Mouse (Mus musculus) kidney, postnatal 4 days (tissue): ENCODE data around the gene Pafah1b2.

Experiments used
- DNase-seq, 2 experiments: peaks; one replicate each; pipeline ENCODE4 v3.0.0; 2021; ENCODE audit warnings: mixed read lengths in 2 of 2

The Pafah1b2 gene

DNA sequence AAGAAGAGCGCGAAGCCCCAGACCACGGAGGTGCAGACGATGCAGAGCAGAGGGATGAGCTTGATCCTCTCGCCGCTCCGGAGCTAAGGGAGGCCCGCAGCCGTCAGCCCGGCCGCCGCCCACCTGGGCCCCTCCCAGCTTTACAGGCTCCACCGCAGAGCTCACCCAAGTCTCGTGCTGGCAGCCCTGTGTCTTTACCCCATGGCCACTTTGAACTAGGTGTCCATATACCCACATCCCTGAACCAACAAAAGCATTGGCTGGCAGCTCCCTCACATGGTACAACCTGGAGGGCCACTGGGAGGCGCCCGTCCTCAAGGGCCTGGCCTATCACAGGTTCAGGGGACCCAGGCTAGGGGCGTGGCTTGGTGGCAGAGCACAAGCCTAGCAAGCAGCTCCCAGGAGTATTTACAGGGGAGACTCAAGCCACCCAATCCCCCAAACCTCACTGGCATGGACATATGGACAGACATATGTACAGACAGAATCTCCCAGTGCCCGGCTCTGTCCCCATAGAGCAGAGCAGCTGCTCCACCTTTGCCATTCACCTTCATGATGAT lies 71.1 kb downstream of the Pafah1b2 start:
- peak; percentile 42 to 66 for DNase-seq

DNA sequence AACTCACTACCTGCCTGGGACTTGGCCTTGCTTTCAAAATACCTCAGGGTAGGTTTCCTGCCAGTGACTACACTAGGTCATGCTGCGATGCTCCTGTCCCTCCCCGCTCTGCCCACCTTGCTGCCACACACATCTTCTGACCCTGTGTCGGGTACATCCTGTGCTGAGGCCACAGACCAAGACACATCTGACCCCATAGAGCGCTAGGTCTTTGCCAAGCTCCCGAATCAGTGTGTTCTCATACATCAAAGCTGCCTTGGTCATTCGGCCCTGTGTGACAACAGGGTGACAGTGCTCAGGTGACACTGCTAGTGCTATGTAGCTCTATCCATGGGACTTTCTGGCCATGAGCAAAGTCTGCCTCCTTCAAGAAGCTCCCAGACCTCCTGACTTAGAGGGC lies 72.7 kb downstream of the Pafah1b2 start:
- DNase-seq = no peak

DNA sequence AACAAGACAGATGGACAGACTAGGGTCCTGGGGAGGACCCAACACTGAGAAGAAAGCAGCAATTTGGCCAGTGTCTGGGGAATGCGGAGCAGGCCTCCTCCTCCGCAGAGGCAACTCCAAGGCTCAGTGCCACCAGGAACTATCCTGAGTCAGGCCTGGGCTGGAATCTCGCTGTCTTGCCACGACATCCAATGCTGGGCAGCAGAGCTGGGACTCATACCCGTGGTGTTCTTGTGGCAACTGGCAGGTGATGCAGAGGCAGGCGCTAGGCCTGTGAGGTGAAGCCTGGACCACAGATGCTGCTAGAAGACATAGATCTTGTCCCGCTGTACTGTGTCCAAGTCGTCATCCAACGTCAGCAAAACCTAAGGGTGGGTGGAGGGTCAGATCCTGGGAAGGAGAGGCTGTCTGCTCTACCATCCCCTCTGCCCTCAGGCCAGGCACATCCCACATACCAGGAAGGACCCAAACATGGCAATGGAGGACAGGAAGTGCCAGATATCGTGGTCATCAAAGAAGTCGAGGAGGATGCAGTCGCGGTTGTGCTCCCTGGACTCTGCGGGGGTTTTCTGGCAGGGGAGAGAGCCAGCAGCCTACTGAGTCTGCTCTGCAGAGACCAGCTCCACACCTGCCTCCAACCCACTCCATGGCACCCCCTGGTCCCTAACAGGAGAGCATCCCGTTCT lies 73.4 kb downstream of the Pafah1b2 start:
- no peak for DNase-seq

DNA sequence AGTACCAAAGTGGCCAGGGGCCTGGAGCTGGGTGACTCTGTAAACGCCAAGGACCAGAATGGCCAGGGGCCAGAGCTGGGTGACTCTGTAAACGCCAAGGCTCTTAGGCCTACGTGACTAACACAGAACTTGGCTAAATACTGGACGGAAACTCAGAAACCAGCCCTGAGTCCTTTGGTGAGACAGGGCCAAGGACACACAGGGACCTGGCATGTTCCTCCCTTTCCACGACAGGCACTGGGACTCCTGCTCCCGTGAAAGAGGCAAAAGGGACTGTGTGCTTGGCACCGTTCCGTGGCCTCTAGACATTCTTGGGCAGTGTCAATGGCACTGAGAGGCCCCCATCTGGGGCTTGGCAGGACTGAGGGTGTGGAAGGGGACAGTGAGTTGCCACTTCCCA lies 74.4 kb downstream of the Pafah1b2 start:
- DNase-seq = no peak

DNA sequence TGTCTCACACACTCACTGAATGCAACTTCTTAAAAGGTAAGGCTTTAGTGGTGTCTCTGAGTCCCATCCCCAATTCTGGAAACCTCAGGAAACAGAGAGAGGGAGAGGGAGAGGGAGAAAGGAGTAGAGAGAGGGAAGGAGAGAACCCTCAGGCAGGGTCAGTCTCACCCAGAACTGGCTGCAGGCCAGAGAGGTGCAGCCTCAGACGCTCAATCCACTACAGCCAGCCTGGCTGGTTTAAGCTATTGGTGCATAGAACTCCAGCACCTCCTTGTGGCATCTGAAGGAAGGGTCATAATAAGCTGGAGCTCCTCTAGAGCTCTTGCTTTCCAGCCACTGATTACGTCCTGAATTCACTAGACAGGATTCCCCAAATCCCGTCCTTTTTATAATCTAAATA lies 75.6 kb downstream of the Pafah1b2 start:
- DNase-seq = peak; percentile 75 to 86

DNA sequence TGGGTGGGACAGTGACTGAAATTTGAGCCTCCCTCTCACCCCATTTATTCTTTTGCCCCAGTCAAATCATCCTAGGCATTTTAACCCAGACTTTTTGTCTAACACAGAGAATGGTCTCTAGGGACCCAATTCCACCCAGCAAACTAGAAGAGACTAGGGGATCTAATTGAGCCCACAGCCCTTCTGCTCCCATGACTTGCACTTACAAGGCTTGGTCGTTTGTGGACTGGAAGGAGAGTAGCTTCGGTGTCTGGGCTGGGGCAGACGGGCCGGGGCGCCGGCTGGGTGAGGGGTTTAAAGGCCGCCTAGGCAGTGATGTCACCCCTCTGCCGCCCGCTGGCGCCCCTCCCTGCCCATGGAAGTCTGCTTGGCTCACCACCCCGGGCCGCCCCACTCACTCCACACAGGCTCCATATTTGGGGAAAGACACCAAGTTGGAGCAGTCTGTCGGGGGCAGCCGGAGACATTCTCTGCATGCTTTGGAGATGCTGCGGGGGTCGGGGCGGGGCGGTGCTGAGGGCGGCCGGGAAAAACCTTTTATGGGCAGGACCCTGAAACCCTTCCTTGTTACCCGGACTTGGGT lies 76.8 kb downstream of the Pafah1b2 start, which contains the start of gene Tagln:
Tagln (minus strand) TSS at position 431 of the 583 bp plus-strand sequence.
- DNase-seq = peak; percentile 72 to 84

DNA sequence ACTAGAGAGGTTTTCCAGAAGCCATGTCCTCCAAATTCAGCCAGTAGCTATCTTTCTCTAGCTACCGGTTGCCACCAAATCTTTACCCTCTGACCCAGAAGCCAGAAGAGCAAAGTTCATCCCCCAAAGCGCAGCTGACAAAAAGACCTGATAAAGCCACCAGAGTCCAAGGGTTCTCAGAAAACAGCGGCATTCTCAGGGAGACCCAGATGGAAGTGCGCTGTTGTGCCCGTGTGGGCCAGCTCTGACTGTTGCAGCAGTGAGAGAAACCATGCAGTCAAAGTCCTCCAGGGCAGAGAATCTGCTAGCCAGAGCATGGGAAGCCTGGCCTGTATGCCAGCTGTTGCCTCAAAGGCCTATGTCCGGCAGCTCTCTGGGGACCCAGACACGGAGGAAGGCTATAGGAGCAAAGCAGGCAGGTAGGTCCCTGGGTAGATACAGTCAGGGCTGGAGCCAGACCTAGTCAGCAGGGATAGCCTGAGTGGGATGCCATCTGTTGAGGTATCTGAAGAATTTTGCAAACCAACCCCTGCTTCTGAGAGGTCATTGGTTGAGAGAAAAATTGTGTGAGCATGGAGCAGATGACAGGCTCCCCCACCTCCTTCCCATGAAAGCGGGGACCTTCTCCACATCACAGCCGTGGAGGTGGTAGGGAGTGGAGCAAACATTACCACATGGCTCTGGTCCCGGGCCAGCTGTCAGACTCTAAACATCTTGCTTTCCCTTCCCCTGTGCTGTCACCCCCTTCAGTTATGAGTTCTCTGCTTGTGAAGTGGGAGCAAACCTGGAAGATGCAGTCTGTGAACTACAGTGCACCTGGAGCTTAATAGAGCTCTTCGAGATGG lies 79.7 kb downstream of the Pafah1b2 start:
- peak in 1 of 2 experiments; percentile 48 for DNase-seq

DNA sequence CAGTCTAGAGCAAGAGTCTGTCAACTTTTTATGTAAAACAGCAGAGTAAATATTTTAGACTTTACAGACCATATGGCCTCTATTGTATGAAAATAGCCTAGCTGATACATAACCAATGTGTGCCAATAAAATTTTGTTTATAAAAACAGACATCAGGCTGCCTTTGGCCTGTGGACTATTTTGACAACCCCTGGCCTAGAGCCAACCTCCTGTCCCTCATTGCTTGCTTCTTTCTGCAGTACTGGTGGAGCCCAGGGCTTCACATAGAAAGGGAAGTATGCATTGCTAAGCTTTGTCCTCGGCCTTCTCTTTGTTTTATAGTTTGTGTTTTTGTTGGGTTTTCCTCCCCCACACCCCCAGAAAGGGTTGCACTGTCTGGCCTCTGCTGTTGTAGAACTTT lies 80.5 kb downstream of the Pafah1b2 start:
- DNase-seq = peak in 1 of 2 experiments; percentile 48

DNA sequence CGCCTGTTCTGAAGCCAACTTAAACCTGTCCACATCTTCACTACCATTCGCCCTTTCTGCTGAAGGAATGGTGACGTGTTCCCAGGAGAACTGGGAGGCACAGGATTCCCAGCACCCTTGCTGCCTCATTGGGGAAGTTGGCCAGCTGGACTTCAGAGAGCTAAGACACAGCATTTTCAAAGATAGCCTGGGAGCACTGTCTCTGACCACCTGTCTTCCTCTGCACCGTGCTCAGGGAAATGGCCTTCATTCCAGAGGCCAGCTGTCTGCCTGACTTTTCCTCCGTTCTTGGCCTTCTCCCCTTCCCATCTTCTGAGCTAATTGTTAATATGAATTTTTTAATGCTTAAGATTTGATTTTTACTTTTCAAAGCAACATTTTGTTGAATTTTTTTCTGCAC lies 83.2 kb downstream of the Pafah1b2 start:
- DNase-seq = no peak

DNA sequence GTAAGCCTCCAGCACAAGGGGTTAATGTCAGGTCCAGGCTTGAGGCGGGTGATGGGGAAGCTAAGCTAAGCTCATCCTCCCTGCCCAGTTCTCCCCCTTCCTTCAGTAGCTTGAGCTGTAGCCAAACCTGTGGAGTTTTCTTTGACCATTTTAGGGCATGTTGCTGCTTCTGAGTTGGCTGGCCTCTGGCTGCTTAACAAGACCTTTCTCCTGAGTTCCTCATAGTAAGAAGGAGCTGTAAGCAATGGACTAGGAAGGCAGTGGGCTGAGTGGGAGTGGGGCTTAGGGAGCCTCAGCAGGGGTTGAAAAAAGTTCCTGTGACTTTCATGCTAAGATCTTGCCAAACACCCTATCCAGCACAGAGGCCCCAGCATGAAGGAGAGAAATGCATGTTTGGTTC lies 92.6 kb downstream of the Pafah1b2 start:
- DNase-seq = peak in 1 of 2 experiments; percentile 29

DNA sequence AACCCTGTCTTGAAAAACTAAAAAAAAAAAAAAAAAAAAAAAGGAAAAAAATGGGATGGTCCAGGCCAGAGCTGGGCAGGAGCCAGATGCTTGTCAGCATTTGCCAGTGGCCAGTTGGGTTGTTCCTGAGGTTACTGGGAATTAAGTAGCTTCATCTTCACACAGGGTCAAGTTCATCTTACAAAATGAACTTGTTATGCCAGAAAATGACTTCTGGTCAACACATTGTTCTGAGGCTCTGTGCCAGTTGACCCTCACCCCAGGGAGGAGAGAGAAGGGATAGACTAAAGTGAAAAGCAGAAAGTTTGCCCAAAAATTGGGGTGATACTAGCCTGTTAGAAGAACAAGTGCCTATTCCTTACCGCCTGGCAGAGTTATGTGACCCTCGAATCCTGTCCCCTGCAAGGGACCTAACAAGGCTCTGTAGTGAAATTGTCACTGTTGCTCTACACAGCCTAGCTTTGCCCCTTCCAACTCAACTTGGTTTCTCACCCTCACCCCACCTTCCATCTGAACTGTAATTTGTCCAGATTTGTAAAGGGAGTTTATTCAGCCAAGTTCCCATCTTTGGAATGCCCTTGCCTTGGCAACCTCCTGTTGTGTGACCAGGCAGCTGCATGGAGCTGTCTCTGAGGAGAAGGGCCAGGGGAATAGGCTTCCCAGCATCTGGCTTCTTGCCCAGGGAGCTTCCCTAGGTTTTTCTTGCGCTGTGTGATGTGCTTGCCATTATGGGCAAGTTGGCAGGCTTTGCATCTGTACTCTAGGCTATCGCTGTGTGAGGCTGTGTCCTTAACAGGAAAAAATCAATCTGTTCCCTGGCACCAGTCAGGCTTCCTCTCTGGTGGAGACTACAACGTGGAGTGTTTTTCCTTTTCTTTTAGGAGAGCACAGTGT lies 95.2 kb downstream of the Pafah1b2 start:
- DNase-seq = peak; percentile 45 to 56

DNA sequence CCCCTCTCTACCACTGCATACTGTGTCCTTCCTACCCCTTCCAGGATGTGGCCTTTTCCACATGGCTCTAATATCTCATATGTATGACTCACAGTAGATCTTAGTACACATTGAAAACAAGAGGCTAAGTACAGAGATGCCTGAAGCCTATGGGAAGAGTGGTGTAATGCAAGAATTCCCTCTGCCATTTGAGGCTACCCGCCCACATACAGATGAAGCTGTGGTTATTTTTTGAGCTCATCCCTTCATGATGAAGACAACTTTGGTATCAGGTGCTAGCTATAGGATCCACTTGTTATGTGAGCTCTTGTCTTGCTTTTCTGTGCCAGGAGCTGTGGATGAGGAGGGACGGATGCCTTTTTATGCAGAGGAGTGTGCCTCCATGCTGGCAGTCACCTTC lies 96.8 kb downstream of the Pafah1b2 start:
- no peak for DNase-seq
